Mouse (Mus musculus) adrenal gland, postnatal 36 days (tissue): ENCODE data around the gene Abca17. TPM values are rescaled to one million over a fixed set of nuclear protein-coding genes. Genes with fewer than 3 reads are reported as not detected.

ENCODE experiments used
- DNase-seq, 2 experiments: peaks; one replicate each; pipeline ENCODE4 v3.0.0; 2021; ENCODE audit warnings: mixed read lengths in 1 of 2
- microRNA-seq: library from miRNA; unstranded; fragments of <30 nt; microRNA quantifications from one replicate; pipeline ENCODE4 v1.2.0, GENCODE M21; 2021
- total RNA-seq, 2 experiments: library from RNA; stranded (reverse); gene quantifications; 2 replicates each; pipeline ENCODE4 v1.2.3; 2021

Abca17 gene
- total RNA-seq, 2 experiments from 2014 or later, result 0.07 TPM; not detected in 1

DNA sequence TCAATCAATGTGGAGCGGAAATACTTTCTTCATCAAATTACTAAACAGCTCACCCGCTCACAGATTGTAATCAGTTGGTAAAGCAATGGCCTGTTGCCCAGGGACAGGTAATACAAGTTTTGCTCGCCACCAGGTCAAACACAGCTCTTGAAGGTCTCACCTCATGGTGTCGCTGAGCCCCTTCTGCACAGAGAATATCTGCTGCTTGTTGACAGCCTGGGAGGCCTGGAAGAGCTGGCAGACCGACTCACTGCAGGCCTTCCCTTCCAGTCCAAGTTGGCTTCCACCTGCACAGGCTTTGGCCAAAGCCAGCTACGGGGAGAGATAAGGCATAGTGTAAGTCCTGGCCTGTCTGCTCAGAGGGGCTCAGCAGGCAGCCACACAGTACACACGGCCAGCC lies 113.9 kb downstream of the Abca17 start:
- DNase-seq, result no peak

DNA sequence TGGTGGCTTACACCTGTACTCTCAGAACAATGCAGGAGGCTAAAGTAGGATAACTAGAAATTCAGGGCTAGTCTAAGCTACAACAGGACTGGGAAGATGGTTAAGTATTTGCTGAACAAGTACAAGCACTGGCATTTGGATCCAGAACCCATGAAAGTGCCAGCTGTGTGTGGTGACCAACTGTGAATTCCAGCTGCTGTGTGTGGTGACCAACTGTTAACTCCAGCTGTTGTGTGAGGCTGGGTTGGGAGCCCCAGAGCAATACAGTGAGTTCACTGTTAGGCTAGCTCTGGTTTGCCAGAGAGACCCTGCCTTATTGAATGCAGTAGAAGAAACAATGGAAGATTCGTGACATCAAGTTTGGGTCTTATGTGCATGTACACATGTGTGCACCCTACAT lies 114.4 kb downstream of the Abca17 start:
- no peak for DNase-seq

DNA sequence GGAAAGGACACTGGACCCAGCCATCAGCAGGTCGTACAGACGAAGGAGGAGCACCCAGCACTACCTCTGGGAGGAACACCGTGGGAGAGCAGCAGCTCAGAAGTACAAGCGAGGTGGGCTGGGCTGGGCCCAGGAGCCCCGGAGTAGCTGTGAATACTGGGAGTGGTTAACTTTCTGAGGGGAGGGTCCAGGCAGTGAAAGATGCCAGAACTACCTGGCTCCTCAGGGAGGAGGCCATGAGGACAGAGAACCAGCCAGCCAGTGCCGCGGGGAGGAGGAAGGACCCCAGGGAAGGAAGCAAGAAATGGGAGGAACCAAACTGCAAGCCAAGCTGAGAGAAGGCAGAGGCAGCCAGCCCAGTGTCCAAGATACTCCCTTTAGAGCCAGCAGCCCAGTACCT lies 122.9 kb downstream of the Abca17 start:
- no peak for DNase-seq

DNA sequence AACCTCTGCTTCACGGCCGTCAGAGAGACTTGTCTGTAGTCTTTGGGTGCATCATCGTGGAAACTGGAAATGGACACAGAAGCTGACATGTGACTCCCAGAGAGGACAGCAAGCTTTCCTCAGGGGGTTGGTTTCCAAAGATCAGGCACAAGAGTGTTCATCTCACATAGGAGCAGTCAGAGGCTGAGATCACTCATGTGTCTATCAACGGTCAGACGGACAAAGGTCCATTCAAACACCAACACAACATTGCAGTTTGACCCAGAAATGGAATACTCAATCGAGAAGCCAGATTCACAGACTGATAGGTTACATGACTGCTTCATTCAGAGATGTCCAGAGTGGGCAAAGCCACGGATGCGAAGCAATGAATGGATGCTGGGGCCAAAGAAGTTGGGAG lies 124.1 kb downstream of the Abca17 start:
- DNase-seq, result no peak

DNA sequence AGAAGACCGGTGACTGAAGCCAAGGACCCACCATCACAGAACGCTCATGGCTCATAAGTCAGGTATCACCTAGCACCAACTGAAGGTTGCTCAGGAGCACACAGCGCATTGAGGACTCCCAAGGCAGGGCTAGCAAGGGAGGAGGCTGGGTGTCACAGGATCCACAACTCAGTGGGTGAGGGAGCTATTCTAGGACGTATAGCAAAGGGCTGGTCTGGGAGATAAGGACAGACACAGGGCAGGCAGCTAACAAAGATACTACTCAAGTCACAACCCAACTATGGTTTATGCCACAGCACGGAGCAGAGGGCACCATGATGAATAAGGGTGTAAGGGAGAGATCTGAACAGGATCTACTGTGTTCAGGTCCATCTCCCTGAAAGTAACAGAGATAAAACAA lies 125.0 kb downstream of the Abca17 start:
- no peak for DNase-seq

DNA sequence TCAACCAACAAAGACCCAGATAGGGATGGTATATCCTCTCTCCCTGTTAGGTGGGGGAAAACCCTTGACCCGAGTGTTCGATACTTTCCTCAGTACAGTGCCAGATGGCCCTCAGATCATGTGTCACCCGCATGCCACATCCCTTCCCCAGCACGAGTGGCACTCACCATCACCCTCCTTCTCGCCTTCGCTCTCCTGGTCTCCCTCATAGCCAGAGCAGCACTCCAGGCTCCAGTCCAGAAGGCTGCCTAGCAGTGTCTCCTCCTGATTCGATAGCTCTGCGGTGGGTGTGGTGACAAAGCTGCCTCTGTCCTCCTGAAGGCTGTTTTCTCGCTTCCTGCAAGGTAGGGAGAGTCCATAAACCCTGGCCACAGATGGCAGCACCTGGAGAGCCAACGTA lies 126.1 kb downstream of the Abca17 start:
- DNase-seq, result no peak

DNA sequence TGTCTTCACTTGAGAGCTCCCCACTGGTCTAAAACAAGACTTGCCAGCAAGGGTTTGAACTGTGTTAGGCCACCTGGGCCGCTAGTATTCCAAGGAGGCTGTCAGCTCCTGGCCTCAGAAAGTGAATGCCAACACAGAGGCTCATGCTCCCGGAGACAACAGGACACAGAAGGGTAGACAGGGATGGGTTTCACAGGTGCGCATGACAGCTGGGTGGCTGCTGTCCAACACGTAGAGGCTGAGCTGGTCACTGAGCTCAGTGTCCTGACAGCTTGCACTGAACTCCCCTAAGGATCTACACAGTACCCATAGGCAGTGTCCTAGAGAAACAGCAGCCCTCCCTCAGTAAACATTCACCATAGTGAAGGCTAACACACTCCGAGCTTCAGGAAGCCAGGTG lies 127.4 kb downstream of the Abca17 start:
- DNase-seq, result no peak

DNA sequence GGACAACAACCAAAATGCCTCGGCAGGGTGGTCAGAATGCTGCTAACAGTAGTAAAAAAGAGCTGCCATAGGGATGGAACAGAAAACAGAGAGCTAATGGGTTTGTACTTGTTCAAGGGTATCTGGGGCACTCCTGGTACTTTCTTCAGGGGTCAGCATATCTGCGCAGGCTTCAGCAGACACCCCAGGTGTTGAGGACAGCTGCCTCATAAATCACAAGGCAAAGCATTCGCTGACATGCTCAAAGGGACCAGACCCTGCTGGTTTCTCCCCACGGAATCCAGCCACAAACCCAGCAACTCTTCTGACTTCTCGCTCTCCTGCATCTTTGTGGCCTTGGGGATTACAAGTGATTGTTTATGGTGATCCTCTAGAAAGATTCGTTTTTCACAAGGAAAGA lies 128.2 kb downstream of the Abca17 start:
- no peak for DNase-seq

DNA sequence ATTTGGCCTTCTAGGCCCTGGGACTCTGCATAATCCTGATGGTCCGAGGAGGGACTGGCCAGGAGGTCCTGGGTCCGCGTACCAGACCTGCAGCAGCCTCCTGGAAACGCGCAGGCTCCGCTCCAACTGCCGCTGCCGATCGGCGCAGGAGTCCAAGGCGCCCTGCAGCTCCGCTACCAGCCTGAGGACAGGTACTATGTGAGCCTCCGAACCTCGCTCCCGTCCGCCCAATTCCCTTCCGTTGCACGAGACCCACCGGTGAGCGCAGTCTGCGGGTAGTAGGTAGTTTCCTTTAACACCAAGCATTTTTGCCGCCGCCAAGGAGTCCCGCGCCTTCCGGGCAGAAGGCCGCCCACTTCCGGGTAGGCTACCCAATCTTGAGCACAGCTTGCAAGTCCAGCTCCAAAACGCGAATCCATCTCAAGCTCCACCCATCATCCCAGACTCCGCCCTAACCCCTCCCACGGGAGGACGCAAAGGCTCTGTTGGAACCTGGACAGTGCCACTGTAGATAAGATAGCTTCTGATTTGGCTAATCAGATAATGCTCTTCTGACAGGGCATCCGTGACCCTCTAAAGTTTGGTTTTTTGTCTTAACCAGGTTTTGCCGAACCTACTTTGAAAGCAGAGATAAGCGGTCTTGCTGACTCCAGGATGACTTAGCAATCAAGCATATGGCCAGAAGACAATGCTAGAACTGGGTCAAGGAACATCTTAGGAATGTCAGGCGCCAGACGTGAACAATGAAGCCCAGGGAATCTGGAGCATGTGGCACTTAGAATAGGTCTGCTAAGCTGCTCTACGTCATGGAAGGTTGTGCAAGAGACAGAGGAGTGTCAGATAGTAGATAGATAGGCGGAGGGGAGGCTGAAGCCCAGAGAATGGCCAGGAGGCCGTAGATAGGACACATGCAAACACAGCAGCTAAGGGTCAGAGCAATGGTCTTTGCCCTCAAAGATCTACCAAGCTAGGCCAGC lies 130.1 kb downstream of the Abca17 start, which contains the start of gene Tedc2:
Gene Tedc2 (minus strand): TSS at position 417 of the 977 bp plus-strand sequence.
- DNase-seq, result peak; percentile 97 to 98

DNA sequence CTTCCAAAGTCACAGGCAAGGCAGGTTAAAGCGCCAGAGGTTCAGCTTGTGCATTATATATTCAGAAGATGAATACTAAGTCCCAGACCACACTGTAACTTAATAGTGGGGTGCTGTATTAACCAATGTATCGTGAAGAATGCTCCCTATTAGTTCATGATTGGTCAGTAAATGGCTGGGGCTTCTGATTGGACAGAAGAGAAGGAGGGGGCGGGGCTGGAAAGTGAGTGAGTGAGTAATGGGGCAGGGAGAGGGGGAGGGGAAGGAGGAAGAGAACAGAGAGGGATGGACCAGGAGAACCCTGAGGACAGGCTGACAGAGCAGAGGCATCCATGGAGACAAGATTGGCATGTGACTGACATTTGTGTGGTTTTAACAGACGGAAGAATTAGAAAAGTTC lies 134.0 kb downstream of the Abca17 start:
- DNase-seq, result no peak

Small RNA genes within 50 kb of the gene (microRNA-seq; reads per million reads assigned to microRNA genes)
- gene Gm24427, result not detected
- gene Mir5134, result 1.2 reads per million
- gene Mir6965, result not detected

Other genes starting within 250 kb of the Abca17 start
- 10 to 100 TPM; 55.5 to 59.7 TPM for gene Pdpk1, start 200.1 kb downstream of the Abca17 start, total RNA-seq
- gene Amdhd2, start 187.3 kb downstream of the Abca17 start, total RNA-seq, result 10 to 100 TPM; 29.6 to 41.4 TPM
- gene Atp6v0c, start 181.4 kb downstream of the Abca17 start, total RNA-seq, result 100 to 1,000 TPM; 434 to 448 TPM
- gene Tbc1d24, start 145.5 kb downstream of the Abca17 start, total RNA-seq, result 10 to 100 TPM; 10.9 to 18.8 TPM
- gene Ntn3, start 141.5 kb downstream of the Abca17 start, total RNA-seq, result 1 to 10 TPM; 1.5 to 2.9 TPM
- gene Tedc2, start 130.2 kb downstream of the Abca17 start, total RNA-seq, result 1 to 10 TPM; 5.7 to 6.4 TPM
- 1 to 10 TPM; 3.3 to 4.8 TPM for gene Ccnf, start 99.6 kb downstream of the Abca17 start, total RNA-seq
- 10 to 100 TPM; 19.8 to 24.4 TPM for gene Abca3, start 882 bp upstream of the Abca17 start, total RNA-seq
- gene Rnps1, start 63.5 kb upstream of the Abca17 start, total RNA-seq, result 10 to 100 TPM; 65.7 to 78.7 TPM
- gene Eci1, start 75.6 kb upstream of the Abca17 start, total RNA-seq, result 100 to 1,000 TPM; 228 to 310 TPM
- 1 to 10 TPM; 2.1 to 4.3 TPM for gene Dnase1l2, start 92.0 kb upstream of the Abca17 start, total RNA-seq
- gene E4f1, start 119.2 kb upstream of the Abca17 start, total RNA-seq, result 10 to 100 TPM; 16.8 to 20.2 TPM
- gene Pgp, start 119.3 kb upstream of the Abca17 start, total RNA-seq, result 10 to 100 TPM; 85.9 to 94.4 TPM
- under 1 TPM; 0.30 to 0.46 TPM for gene Bricd5, start 122.8 kb upstream of the Abca17 start, total RNA-seq
- gene Mlst8, start 128.0 kb upstream of the Abca17 start, total RNA-seq, result 10 to 100 TPM; 22.8 to 24.3 TPM
- gene Caskin1, start 137.5 kb upstream of the Abca17 start, total RNA-seq, result 10 to 100 TPM; 14.7 to 25.7 TPM
- gene Traf7, start 176.9 kb upstream of the Abca17 start, total RNA-seq, result 100 to 1,000 TPM in 1 of 2 experiments, 10 to 100 TPM in 1; 94.7 to 118 TPM
- 1 to 10 TPM in 1 of 2 experiments, under 1 TPM in 1; 0.70 to 1.3 TPM for gene Rab26, start 183.1 kb upstream of the Abca17 start, total RNA-seq
- gene Pkd1, start 198.8 kb upstream of the Abca17 start, total RNA-seq, result 10 to 100 TPM; 46.9 to 49.1 TPM